Mouse (Mus musculus) adrenal gland, adult 8-10 months (tissue): ENCODE data around the gene Olfr267. TPM values are rescaled to one million over a fixed set of nuclear protein-coding genes. Genes with fewer than 3 reads are reported as not detected.
A peak's percentile ranks its signal among the peaks of the same experiment; 100 is the strongest.

ENCODE experiments used
- DNase-seq: peaks from one replicate; pipeline ENCODE4 v3.0.0; 2022
- total RNA-seq, 4 experiments: library from RNA; stranded (reverse); gene quantifications; 2 replicates each; pipeline ENCODE4 v1.2.4; 2022

The Olfr267 gene
- total RNA-seq, result under 1 TPM in 3 of 4 experiments, not detected in 1; 0.23 to 0.77 (median 0.31) TPM

- DNase-seq, result no peak
These were observed at the start of gene Olfr267 for GRCm38 (mm10) chr4:58787616-58788015. Gene Olfr267, minus strand, starts transcription at chr4:58787716.

GRCm38 (mm10) chr4:58832908-58833307 is 45.4 kb upstream of the Olfr267 start:
- no peak for DNase-seq

GRCm38 (mm10) chr4:58825921-58826320 is 38.4 kb upstream of the Olfr267 start:
- peak; percentile 47 for DNase-seq

- DNase-seq, result no peak
These were observed 857 bp downstream of the Olfr267 start for GRCm38 (mm10) chr4:58786659-58787058.

- no peak for DNase-seq
These were observed 24.1 kb downstream of the Olfr267 start for GRCm38 (mm10) chr4:58763417-58763816.

- no peak for DNase-seq
These were observed 38.0 kb downstream of the Olfr267 start for GRCm38 (mm10) chr4:58749510-58749909.

- peak; percentile 9 for DNase-seq
These were observed 38.4 kb downstream of the Olfr267 start for GRCm38 (mm10) chr4:58749101-58749500.

- no peak for DNase-seq
These were observed 41.8 kb downstream of the Olfr267 start for GRCm38 (mm10) chr4:58745583-58746222.

- no peak for DNase-seq
These were observed 50.5 kb downstream of the Olfr267 start for GRCm38 (mm10) chr4:58736867-58737633.

Other genes with a start within 250 kb of the Olfr267 start
- 10 to 100 TPM; 18.1 to 34.1 (median 27.7) TPM for gene Lpar1, start 233.8 kb downstream of the Olfr267 start, total RNA-seq
- gene Ecpas, start 125.0 kb upstream of the Olfr267 start, total RNA-seq, result 100 to 1,000 TPM; 142 to 177 (median 168) TPM
- gene Zkscan16, start 155.9 kb upstream of the Olfr267 start, total RNA-seq, result 10 to 100 TPM in 2 of 4 experiments, 1 to 10 TPM in 2; 4.3 to 11.6 (median 8.5) TPM
- gene Ptgr1, start 199.4 kb upstream of the Olfr267 start, total RNA-seq, result 10 to 100 TPM; 18.0 to 54.4 (median 29.9) TPM
- 10 to 100 TPM; 13.1 to 19.6 (median 15.3) TPM for gene Dnajc25, start 207.3 kb upstream of the Olfr267 start, total RNA-seq
- gene Gm20503, start 215.5 kb upstream of the Olfr267 start, total RNA-seq, result 1 to 10 TPM in 3 of 4 experiments, not detected in 1; 2.7 to 8.3 (median 6.3) TPM
- gene Gng10, start 247.4 kb upstream of the Olfr267 start, total RNA-seq, result 10 to 100 TPM; 22.4 to 39.2 (median 34.3) TPM